Mouse (Mus musculus): Measurements from ENCODE around the gene Klhl29.

GRCm38 (mm10) chr12:5155177-5155576 is 220.3 kb downstream of the Klhl29 start:
- no peak for TF ChIP-seq HCFC1 (IDR thresholded peaks at IDR 0.05; ENCODE audit: borderline replicate concordance, insufficient read depth, low read length)
- no peak for TF ChIP-seq ZNF384 (IDR thresholded peaks at IDR 0.05; ENCODE audit: low read depth, low read length)
- no peak for TF ChIP-seq MAFK (IDR thresholded peaks at IDR 0.05; ENCODE audit: insufficient read depth, low read depth, low read length)

All from ES-E14 (cell line).